10 mouse cellular contexts compared by ENCODE assay signal in genomic region chr5:65859396-65859795, GRCm38 (mm10).
"Had no signal": no experiment of that assay in that cellular context is flagged by ENCODE, and none has a peak within 500 bp of the region (broad histone marks: within the 10 kb centered on the region; RNA-seq: fewer than 3 reads in every experiment).

No protein-coding gene starts in this region.

- DNase-seq: kidney, adult 18-20 months; left cerebral cortex, postnatal 4 days; liver; liver, embryonic 13.5 days; liver, postnatal 0 days; retina, postnatal 1 day; right cerebral cortex, postnatal 14 days had no signal

- H3K9ac ChIP-seq: liver, embryonic 13.5 days; liver, postnatal 0 days; midbrain, embryonic 13.5 days; neural tube, embryonic 12.5 days; stomach, embryonic 15.5 days had no signal

- H3K4me1 ChIP-seq: midbrain, embryonic 13.5 days; neural tube, embryonic 12.5 days had no signal

- H3K27ac ChIP-seq: liver, embryonic 13.5 days; midbrain, embryonic 13.5 days; neural tube, embryonic 12.5 days had no signal

- H3K27me3 ChIP-seq: liver, embryonic 13.5 days; midbrain, embryonic 13.5 days; neural tube, embryonic 12.5 days; stomach, embryonic 15.5 days had no signal

- ATAC-seq: liver, postnatal 0 days; midbrain, embryonic 13.5 days had no signal

- H3K4me3 ChIP-seq: liver, embryonic 13.5 days; midbrain, embryonic 13.5 days; neural tube, embryonic 12.5 days; stomach, embryonic 15.5 days had no signal

- H3K36me3 ChIP-seq: liver, embryonic 13.5 days; midbrain, embryonic 13.5 days; neural tube, embryonic 12.5 days; stomach, embryonic 15.5 days had no signal

- H3K9me3 ChIP-seq: liver, embryonic 13.5 days; midbrain, embryonic 13.5 days; neural tube, embryonic 12.5 days; stomach, embryonic 15.5 days had no signal

- H3K4me2 ChIP-seq: liver, embryonic 13.5 days; midbrain, embryonic 13.5 days; neural tube, embryonic 12.5 days; stomach, embryonic 15.5 days had no signal
